Mouse (Mus musculus) forebrain, embryonic 14.5 days (tissue): ENCODE data around the gene Faap100. TPM values are rescaled to one million over a fixed set of nuclear protein-coding genes. Genes with fewer than 3 reads are reported as not detected.
"Not testable (repeated sequence)": the region's sequence is repeated elsewhere in the genome, so short reads cannot be mapped to it uniquely, and the experiment has no call there.

Experiments used
- ATAC-seq: fragments of 200-750 bp; cut with Nextera tagmentation; 2 replicates; pipeline ENCODE4 v1.8.0; 2017; ENCODE audit warnings: mild to moderate bottlenecking, moderate library complexity
- DNase-seq: peaks from one replicate; pipeline ENCODE4 v3.0.0-alpha.2; 2015; ENCODE audit warnings: low spot score
- H3K27ac ChIP-seq: fragments of 300-500 bp; sonication (generic); 2 replicates; pipeline ENCODE4 v1.5.1; 2014; ENCODE audit warnings: low read depth, mild to moderate bottlenecking, control low read depth, low read length, moderate library complexity
- H3K27me3 ChIP-seq: fragments of 300-500 bp; sonication (generic); replicated peaks from 2 replicates; pipeline ENCODE4 v1.6.1; 2014; ENCODE audit warnings: low read length, control low read depth, mixed read lengths; ENCODE audit not compliant: control insufficient read depth, insufficient read depth
- H3K36me3 ChIP-seq: fragments of 300-500 bp; sonication (generic); 2 replicates; pipeline ENCODE4 v1.6.1; 2014; ENCODE audit warnings: low read length, control low read depth; ENCODE audit not compliant: control insufficient read depth, insufficient read depth
- H3K4me1 ChIP-seq: fragments of 300-500 bp; sonication (generic); 2 replicates; pipeline ENCODE4 v1.6.1; 2014; ENCODE audit warnings: antibody characterized with exemption, low read length, control low read depth; ENCODE audit not compliant: control insufficient read depth, insufficient read depth
- H3K4me2 ChIP-seq: fragments of 300-500 bp; sonication (generic); 2 replicates; pipeline ENCODE4 v1.6.1; 2014; ENCODE audit warnings: mild to moderate bottlenecking, control low read depth, low read length
- H3K4me3 ChIP-seq: fragments of 300-500 bp; sonication (generic); 2 replicates; pipeline ENCODE4 v1.5.1; 2014; ENCODE audit warnings: low read depth, low read length, control low read depth
- H3K9ac ChIP-seq: fragments of 300-500 bp; sonication (generic); 2 replicates; pipeline ENCODE4 v1.6.1; 2014; ENCODE audit warnings: mild to moderate bottlenecking, low read length, control low read depth, moderate library complexity
- H3K9me3 ChIP-seq: fragments of 300-500 bp; sonication (generic); replicated peaks from 2 replicates; pipeline ENCODE4 v1.6.1; 2016; ENCODE audit warnings: low read length, control low read depth, mixed read lengths; ENCODE audit not compliant: control insufficient read depth
- WGBS: fragments of 180-500 bp; shearing (Covaris S2); extraction: QIAGEN DNeasy Blood & Tissue Kit; methylation state at CpG from one replicate; pipeline ENCODE4 v1.1.7; 2014; 5-methylcytosine and 5-hydroxymethylcytosine counted together
- polyA plus RNA-seq: library from polyadenylated mRNA; unstranded; fragments of >200 nt; fragmentation: Nextera tagmentation; extraction: Ambion mirVana; gene quantifications from 2 replicates; pipeline ENCODE4 v1.2.1, GENCODE M21; 2014

Faap100 gene
- polyA plus RNA-seq, 1 experiment from 2014 or later: 51.7 TPM

GRCm38 (mm10) chr11:120356319-120356840 lies 22.2 kb downstream of the Faap100 start:
- no peak overlapping the region for H3K27ac ChIP-seq
- peaks cover 26% of the 10 kb centered on the region for H3K4me1 ChIP-seq
- WGBS: 87% methylated on average over 15 of the region's 15 CpGs
- no peak overlapping the region for H3K9ac ChIP-seq
- no peak overlapping the region for H3K4me3 ChIP-seq
- no peak for DNase-seq
- no peak overlapping the region for H3K4me2 ChIP-seq
- H3K36me3 ChIP-seq: no peaks in the 10 kb centered on the region
- no peaks in the 10 kb centered on the region for H3K27me3 ChIP-seq
- no peaks in the 10 kb centered on the region for H3K9me3 ChIP-seq
- no peak for ATAC-seq

DNA sequence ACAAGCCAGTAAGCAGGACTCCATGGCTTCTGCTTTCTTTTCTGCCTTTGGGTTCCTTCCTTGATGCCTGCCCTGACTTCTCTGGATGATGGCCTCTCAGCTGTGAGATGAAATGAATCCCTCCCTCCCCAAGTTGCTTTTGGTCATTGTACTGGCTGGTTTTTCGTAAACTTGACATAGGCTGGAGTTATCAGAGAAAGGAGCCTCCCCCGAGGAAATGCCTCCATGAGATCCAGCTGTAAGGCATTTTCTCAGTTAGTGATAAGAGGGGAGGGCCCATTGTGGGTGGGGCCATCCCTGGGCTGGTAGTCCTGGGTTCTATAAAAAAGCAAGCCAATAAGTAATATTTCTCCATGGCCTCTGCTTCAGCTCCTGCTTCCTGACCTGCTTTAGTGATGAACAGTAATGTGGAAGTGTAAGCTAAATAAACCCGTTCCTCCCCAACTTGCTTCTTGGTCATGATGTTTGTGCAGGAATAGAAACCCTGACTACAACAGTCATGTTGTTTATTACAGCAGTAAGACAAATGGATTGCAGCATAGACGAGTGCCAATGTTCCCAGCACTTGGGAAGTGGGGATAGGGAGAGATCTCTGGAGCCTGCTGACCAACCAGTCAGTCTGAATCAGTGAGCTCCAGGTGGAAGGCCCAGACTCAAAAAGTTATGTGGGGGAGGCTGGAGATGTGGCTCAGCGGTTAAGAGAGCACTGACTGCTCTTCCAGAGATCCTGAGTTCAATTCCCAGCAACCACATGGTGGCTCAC lies 23.1 kb downstream of the Faap100 start:
- DNase-seq (no peak), ATAC-seq (no peak)
- WGBS: 80% methylated on average over 5 of the region's 5 CpGs
- Histone ChIP-seq H3K4me3 (no peak overlapping the region), H3K27ac (no peak overlapping the region), H3K4me1 (peaks cover 29% of the 10 kb centered on the region), H3K36me3 (no peaks in the 10 kb centered on the region), H3K27me3 (no peaks in the 10 kb centered on the region), H3K9ac (no peak overlapping the region), H3K4me2 (no peak overlapping the region), H3K9me3 (no peaks in the 10 kb centered on the region)

- H3K9me3 ChIP-seq: no peaks in the 10 kb centered on the region
- WGBS: 90% methylated on average over 17 of the region's 17 CpGs
- H3K27me3 ChIP-seq: no peaks in the 10 kb centered on the region
- no peak overlapping the region for H3K4me3 ChIP-seq
- no peak overlapping the region for H3K4me2 ChIP-seq
- H3K36me3 ChIP-seq: no peaks in the 10 kb centered on the region
- DNase-seq (no peak), ATAC-seq (no peak)
- no peak overlapping the region for H3K27ac ChIP-seq
- H3K4me1 ChIP-seq: peaks cover 29% of the 10 kb centered on the region
- no peak overlapping the region for H3K9ac ChIP-seq
Measured at GRCm38 (mm10) chr11:120354304-120355276, 24.0 kb downstream of the Faap100 start.

DNA sequence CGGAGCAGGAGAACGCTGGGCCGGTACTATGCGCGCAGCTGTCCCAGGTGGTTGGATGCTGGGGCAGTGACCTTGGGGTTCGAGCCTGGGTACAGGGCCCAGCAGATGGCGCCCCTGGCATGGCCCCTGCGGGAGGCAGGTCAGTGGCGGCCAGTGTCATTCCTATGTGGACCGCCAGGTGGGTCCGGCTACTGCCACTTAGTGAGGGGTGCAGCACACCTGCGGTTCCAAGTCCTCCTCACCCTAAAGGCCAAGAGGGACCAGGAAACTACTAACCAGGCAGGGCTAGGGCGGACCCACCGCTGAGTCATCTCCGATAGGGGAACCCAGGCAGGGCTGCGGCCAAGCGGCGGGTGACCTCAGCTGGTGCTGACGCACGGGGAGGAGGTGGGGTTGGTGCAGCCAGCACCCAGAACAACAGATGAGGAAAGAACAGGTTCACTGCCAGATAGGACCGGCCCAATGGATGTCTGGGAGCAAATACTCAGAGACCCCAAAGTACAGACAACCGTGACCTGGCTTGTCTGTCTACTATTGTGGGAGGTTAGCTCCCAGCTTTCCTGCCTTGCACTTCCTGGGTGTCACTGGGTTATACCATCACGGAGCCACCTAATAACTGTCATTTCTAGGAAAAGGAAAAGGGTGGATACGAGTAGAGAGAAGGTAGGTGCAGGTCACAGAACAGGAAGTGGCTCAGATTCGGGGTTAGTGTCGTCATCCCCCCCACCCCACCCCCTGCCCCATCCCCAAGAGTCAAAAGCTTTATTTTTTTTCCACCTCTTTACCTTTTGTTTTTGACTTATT lies 24.9 kb downstream of the Faap100 start:
- H3K9ac ChIP-seq: no peak overlapping the region
- H3K27ac ChIP-seq: no peak overlapping the region
- H3K4me3 ChIP-seq: no peak overlapping the region
- H3K4me2 ChIP-seq: no peak overlapping the region
- no peak for DNase-seq
- H3K36me3 ChIP-seq: no peaks in the 10 kb centered on the region
- H3K4me1 ChIP-seq: peaks cover 30% of the 10 kb centered on the region
- H3K9me3 ChIP-seq: no peaks in the 10 kb centered on the region
- no peaks in the 10 kb centered on the region for H3K27me3 ChIP-seq
- 27% methylated on average over 26 of the region's 26 CpGs for WGBS
- no peak for ATAC-seq

GRCm38 (mm10) chr11:120352571-120353290 lies 25.8 kb downstream of the Faap100 start:
- peaks cover 21% of the 10 kb centered on the region for H3K4me1 ChIP-seq
- no peaks in the 10 kb centered on the region for H3K27me3 ChIP-seq
- ATAC-seq: no peak
- peak overlapping the region; percentile 35; the same call in 1 of the 2 replicates for H3K9ac ChIP-seq
- H3K4me3 ChIP-seq: no peak overlapping the region
- H3K36me3 ChIP-seq: no peaks in the 10 kb centered on the region
- 65% methylated on average over 13 of the region's 13 CpGs for WGBS
- peak overlapping the region; percentile 66; the same call in 1 of the 2 replicates for H3K27ac ChIP-seq
- no peaks in the 10 kb centered on the region for H3K9me3 ChIP-seq
- no peak overlapping the region for H3K4me2 ChIP-seq
- peak; percentile 62 for DNase-seq

DNA sequence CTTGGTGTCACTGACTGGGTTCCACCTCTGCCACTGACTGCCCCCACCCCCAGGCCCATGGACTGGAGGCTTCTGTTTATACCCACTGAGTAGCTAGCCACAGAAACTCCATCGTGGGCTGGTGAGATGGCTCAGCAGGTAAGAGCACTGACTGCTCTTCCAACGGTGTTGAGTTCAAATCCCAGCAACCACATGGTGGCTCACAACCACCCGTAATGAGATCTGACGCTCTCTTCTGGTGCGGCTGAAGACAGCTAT lies 26.5 kb downstream of the Faap100 start:
- not testable (repeated sequence) for DNase-seq, H3K4me2 ChIP-seq, H3K27me3 ChIP-seq, H3K36me3 ChIP-seq, ATAC-seq, H3K9ac ChIP-seq, H3K4me3 ChIP-seq, H3K27ac ChIP-seq, H3K9me3 ChIP-seq
- 94% methylated on average over 5 of the region's 5 CpGs for WGBS
- peaks cover 16% of the 10 kb centered on the region for H3K4me1 ChIP-seq

DNA sequence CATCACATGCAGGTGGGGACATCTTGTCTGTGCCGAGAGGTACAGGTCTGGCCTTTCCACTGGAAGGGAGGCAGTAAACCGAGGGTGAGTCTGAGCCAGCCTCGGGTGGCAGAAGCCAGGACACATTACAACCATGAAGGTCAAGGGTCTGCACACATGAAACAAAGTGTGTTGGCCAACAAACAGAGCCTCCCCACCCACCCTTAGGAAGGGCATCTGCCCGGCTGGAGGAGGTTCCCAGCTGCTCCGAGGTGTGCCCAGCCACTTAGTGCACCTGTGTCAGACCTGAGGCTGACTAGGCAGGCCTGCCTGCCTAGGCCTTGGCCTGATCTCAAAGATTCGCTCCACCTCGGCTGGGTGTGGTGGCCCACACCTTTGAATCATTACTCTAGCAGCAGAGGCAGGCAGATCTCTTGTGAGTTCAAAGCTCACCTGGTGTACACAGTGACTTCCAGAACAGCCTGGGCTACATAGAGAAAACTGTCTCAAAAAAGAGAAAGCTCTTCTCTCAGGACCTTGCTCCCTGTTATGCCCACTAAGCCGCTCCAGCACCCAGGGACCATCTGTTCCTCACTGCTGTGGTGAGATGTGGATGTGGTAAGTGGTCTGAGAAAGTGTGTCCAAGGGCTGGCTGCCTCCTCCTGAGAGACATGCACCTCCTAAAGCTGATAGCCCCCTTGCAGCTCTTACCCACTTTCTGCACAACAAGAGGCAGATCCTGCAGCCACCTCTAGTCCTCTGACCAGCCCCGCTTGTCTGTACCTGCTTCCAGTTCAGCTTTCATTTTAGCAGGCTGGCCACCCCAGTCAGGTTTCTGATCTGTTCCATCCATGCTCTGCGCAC lies 27.1 kb downstream of the Faap100 start:
- Histone ChIP-seq H3K27ac (peak overlapping the region; percentile 99), H3K4me3 (no peak overlapping the region), H3K9ac (peak overlapping the region; percentile 6; the same call in 1 of the 2 replicates), H3K36me3 (peaks cover 8% of the 10 kb centered on the region), H3K4me2 (no peak overlapping the region), H3K27me3 (no peaks in the 10 kb centered on the region), H3K9me3 (no peaks in the 10 kb centered on the region), H3K4me1 (peaks cover 16% of the 10 kb centered on the region)
- 86% methylated on average over 10 of the region's 10 CpGs for WGBS
- DNase-seq (no peak), ATAC-seq (no peak)
